Mouse (Mus musculus) mature B cell (primary cell): ENCODE data around the gene Dand5.

ENCODE experiments used
- in situ Hi-C: fragments of 300-500 bp; cut with MboI; formaldehyde crosslinking; loops from 2 replicates; pipeline ENCODE4 v1.14.3; 2019

Dand5 gene

DNA sequence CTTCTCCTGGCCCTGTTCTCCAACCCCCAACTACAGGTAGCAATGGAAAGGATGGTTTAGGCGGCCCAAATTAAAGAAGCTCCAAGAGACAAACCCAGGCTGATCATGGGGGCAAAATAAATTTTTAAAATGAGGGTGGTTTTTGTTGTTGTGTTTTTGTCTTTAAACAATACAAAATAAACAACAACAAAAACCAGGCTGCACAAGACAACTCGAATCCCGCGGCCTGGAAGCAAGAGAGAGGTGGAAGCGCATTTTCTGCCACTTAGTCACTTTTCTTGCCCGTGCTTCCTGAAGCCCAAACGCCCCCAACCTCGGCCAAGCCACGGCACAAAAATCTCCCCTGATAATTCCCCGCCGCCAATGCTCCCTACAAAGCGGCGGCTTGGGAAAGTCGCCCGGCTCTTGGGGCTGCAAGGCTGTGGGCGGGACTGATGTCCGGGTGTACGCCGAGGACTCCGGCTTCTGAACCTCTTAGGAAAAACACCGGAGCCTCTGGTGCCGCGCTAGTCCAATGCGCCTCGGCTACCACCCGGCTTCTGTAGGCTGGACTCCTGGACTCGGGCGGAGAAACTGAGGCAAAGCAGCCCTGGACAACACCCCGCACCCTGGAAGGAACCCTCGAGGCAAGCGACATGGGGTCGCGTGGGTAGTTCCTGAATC, 38.6 kb downstream of the Dand5 start:
- in situ Hi-C loops = no loop called here

- in situ Hi-C loops = no loop called here
These were observed 39.3 kb downstream of the Dand5 start for GRCm38 (mm10) chr8:84783198-84783918.

DNA sequence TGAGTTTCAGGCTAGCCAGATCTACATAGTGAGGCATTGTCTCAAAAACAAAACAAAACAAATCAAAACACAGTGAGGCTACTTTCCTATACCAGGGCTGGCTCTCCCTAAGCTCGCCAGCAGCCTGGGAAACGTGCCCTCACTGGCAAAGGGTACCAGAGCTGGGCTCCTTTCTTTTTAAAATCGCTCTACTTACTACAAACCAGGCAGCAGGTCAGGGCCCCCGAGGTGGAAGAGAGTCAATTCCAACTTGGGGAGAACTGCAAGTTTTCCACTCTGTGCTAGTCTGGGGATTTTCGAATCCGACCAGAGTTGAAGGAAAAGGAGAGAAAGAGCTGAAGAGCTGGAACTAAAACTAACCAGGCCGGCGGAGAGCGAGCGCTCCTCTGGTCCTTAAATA, 39.9 kb downstream of the Dand5 start:
- in situ Hi-C loops = no loop called here

- in situ Hi-C loops = no loop called here
These were observed 40.7 kb downstream of the Dand5 start for GRCm38 (mm10) chr8:84781686-84782505.

- in situ Hi-C loops = no loop called here
These were observed 41.5 kb downstream of the Dand5 start for GRCm38 (mm10) chr8:84780949-84781680.

DNA sequence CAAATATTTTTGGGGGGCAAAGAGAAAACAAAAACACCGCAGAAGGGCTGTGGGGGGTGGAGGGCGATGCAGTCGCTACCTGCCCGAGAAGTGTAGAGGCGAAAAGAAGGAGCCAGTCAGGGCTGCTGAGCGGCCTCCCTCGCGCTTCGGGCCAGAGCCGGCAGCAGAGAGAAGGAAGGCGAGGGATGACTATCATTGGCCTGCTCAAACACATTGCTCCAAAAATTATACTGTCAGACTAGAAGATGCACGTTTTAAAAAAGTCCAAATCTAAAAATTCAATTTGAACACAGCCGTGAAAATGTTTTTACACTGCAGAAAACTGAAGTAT, 42.4 kb downstream of the Dand5 start:
- in situ Hi-C loops = no loop called here

GRCm38 (mm10) chr8:84779519-84780224, 43.0 kb downstream of the Dand5 start:
- in situ Hi-C loops = no loop called here

DNA sequence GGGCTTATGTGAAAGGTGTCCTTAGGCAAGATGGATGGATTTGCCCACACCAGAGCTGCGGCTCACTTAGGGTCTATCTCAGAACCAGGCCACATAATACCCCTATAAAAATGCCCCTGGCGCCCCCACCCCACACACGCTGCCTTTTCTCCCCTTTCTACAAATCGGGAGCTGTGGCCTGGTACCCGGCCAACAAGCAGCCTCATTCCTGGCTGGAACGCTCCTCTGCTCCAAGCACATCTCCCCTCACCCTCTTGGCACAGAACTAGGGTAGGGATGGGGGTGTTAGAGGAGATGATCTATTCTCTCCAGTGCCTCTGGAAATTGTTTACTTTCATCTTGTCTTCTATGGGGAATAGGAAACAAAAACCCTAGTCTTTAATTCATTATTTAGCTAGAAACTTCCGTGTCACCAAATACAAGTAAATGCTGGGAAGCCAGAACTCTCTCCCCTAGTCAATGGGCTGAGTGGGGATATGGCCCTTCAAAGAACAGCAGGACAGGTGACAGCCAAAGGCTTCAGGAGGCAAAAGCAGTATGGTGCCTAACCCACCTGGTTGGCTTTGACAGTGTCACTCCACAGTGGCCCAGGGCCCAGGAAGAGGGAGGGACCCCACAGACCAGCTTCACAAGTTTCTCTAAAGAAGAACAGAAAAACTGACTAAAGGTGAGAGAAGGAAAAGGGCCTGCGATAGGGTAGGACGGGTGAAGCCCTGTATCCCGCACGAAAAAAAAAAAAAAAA, 43.8 kb downstream of the Dand5 start:
- in situ Hi-C loops = no loop called here

GRCm38 (mm10) chr8:84777899-84778637, 44.6 kb downstream of the Dand5 start:
- in situ Hi-C loops = no loop called here

DNA sequence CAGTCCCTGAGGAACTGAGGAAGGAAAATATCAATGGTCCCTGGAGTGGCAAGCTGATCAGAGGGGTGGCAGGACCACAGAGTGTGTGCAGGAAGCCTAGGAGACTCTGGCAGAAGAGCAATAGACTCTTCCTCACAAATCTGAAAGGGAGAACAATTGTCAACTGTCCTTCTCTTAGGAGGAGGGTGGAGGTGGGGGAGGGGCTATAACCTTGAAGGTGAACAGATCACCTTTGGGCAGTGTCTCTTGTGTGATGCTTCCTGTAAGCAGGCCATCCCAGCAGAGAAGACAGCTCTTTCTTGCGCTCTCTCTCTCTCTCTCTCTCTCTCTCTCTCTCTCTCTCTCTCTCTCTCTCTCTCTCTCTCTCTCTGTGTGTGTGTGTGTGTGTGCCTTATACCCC, 46.1 kb downstream of the Dand5 start:
- in situ Hi-C loops = no loop called here

DNA sequence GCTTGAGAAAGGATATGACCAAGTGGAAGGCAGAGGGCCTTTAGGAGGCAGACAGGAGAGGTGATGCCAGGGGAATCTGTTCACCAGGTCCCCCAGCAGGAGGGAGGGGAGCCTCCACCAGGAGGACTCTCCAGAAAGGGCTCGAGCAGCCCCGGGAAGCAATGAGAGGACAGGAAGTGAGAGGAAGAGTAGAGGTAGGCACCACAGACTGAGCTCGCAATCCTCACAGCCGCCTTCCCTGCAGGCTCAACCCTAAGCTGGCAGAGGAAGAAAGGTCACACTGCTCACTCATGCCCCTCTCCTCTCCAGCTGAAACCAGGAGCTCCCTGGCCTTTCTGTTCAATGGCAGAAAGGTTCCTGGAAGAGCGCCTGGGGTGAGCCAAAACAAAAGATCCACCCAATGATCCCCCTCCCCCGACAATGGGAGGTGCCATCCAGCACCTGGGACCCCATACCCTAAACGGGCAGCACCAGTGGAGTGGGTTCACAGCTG, 47.0 kb downstream of the Dand5 start:
- in situ Hi-C loops = no loop called here

GRCm38 (mm10) chr8:84775105-84775591, 47.5 kb downstream of the Dand5 start:
- in situ Hi-C loops = no loop called here

- in situ Hi-C loops = no loop called here
These were observed 48.1 kb downstream of the Dand5 start for GRCm38 (mm10) chr8:84774473-84774911.

DNA sequence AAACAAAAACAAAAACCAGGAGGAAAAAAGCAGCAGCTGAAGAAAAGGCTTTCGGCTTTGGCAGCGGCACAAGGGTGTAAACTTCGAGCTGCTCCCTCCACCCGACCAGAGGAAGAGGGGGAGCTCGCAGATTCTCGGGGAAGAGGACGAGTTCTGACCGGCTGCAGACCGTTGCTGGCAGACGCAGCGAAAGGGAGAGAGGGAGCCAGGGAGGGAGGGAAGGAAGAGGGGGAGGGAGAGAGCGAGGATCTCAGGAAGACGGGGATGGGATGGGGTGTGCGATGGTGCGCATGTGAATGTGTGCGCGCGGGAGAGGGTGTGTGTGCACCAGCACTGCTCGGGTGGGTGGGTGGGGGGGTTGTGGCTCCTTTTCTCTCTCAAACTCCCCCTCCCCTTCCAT, 48.8 kb downstream of the Dand5 start:
- in situ Hi-C loops = no loop called here

DNA sequence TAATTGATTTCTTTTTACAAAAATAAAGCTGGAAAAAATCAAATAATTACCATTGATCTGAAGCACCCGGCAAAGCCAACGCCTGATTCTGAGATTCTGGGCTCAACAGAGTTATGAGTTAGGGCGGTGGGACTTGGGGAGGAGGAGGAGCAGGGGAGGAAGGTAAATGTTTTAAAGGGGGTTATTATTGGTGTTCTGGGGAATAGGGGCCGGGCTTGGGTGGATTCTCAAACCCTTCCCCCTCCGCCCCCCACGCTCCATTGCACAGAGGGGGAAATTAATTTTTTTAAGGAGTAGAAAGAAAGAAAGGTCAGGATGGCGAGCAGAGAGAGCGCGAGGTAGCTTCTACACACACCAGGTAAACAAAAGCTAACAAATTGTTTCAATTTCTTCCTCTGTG, 49.3 kb downstream of the Dand5 start:
- in situ Hi-C loops = no loop called here

GRCm38 (mm10) chr8:84772628-84773027, 50.0 kb downstream of the Dand5 start:
- in situ Hi-C loops = no loop called here

GRCm38 (mm10) chr8:84771941-84772378, 50.7 kb downstream of the Dand5 start:
- in situ Hi-C loops = no loop called here

GRCm38 (mm10) chr8:84771000-84771687, 51.5 kb downstream of the Dand5 start:
- in situ Hi-C loops = no loop called here
